Mouse (Mus musculus) CD4-positive naive resting alpha-beta T cell, adult 76 days (primary cell): Measurements from ENCODE around the gene Dnttip1. TPM values are rescaled to one million over a fixed set of nuclear protein-coding genes. Genes with fewer than 3 reads are reported as not detected.

Experiments used
- total RNA-seq: library from RNA; stranded (reverse); gene quantifications from one replicate; pipeline ENCODE4 v1.2.4, GENCODE M21; 2023

The Dnttip1 gene
- 49.4 TPM for total RNA-seq

DNA sequence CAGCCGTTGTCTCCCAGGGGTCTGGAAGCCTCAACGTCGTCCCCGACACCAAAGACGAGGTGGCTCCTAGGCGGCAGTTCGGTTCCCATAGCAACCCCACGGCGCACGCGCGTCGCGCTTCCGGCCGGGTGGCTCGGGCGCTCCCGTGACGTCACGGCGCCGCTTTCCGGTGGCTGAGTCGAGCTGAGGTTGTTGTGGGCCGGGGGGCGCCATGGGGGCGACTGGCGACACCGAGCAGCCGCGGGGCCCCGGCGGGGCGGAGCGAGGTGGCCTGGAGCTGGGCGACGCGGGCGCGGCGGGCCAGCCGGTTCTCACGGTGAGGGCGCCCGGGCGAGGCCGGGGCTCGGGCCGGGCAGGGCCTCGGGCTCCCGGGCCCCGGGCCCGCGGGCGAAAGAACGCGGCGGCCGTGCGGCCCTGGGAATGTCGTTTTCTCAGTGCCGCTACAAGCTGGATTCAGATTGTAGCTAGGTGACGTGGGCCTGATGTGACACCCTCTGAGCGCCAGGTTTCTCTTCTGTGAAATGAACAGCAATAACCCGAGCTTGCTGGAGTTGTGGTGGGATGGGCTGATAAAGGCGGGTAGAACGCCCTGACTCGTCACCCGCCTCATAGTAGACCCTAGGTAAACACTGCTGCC, at the start of gene Dnttip1, which contains the start of gene Wfdc3:
TSS of gene Dnttip1 (plus strand) at position 141 of the 637 bp plus-strand sequence.
TSS of gene Wfdc3 (minus strand) at position 89 of the 637 bp plus-strand sequence.

DNA sequence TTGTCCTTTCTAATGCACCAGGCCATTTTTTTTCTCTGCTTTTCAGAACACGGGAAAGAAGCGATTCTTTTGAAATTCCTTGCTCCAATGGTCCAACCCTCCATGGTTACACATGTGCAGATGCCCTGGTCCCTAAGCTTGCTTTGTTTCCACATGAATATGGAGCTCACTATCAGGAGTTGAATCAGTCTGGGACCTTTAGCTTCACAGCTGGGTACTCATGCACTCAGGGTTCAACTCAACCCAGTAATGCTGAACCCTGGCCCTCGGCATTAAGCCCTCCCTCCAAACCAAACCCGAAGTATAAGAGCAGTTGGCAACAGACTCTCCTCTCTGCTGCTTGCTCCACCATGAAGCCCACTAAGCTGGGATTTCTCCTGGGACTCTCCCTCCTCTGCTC, 47.6 kb upstream of the Dnttip1 start, which contains the start of gene Spint4:
TSS of gene Spint4 (plus strand) at position 301 of the 400 bp plus-strand sequence.

DNA sequence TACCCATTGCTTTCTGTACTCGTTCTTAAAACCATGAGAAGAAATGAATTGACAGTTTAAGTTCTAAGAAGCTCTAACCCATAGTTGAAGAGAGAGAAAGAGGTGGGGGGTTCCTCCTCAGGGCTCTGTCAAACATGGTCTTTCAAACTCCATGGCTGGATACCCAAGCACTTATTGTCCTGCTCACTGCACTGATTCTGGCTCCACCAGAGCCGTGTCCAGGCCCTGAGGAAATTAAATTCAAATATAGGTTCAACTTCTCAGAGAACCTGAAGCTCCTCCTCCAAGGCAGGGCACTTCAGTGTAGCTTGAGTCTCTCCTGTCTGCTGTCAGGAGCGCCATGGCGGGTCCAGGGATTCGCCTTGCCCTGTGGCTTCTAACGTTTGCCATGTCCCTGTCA, 30.8 kb upstream of the Dnttip1 start, which contains the start of gene Spint5:
TSS of gene Spint5 (plus strand) at position 301 of the 400 bp plus-strand sequence.

DNA sequence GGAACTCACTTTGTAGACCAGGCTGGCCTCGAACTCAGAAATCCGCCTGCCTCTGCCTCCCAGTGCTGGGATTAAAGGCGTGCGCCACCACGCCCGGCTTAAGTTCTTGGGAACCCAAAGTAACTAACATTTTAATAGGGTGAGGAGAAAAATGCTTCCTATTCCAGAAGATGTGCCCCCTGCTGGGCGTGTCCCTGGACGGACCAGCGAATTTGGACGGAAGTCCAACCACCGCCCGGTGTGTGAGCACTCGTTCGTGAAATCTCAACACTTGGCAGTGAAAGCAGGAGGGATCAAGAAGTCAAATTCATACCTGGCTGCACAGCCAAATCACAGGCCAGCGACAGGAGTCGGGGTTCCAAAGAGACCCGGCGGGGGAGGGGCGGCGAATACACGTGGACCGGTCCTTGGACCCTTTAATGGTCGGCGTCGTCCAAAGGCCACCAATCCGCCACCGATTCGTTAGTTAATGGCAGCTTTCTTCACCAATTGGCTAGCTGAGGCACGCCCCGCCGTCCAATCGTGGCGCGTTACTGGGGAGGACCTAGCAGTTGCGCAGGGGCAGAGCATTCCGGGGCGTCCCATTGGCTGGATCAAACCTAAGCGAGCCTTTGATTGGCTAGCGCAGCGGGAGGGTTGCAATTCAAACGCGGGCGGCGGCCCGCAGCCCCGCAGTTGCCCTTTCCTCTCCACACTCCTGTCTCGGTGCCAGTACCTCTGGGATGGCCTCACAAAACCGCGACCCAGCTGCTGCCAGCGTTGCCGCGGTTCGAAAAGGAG, 23.7 kb downstream of the Dnttip1 start, which contains the start of gene Ube2c:
TSS of gene Ube2c (plus strand) at position 641 of the 780 bp plus-strand sequence.

DNA sequence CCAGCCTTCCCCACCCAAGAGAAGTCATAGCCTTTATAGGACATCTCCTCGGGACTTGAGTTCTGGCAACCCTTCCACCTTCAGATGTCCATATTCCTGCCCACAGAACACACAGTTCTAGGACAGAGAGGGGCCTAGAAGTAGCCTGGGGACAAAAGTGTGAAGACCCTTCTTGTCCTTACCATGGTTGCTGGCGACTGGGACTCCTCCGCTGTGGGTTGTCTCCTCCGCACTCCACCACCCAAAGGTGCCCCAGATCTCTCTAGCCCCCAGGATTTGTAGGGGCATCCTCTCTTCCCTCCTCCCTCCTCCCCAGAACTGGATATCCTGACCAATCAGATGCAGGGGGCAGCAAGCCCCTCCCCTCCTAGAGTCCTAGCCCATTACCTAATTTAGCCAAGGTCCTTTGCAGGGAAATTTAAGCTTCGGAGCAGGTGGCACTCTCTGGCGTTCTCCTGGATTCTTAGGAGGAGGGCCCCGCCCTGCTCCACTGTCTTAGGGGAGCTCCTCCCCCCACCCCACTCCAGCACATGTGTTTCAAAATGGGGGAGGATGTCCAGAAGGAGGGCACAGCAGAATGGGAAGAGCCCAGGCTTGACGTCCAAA, 33.8 kb downstream of the Dnttip1 start, which contains the start of gene Tnnc2:
TSS of gene Tnnc2 (minus strand) at position 487 of the 606 bp plus-strand sequence.

DNA sequence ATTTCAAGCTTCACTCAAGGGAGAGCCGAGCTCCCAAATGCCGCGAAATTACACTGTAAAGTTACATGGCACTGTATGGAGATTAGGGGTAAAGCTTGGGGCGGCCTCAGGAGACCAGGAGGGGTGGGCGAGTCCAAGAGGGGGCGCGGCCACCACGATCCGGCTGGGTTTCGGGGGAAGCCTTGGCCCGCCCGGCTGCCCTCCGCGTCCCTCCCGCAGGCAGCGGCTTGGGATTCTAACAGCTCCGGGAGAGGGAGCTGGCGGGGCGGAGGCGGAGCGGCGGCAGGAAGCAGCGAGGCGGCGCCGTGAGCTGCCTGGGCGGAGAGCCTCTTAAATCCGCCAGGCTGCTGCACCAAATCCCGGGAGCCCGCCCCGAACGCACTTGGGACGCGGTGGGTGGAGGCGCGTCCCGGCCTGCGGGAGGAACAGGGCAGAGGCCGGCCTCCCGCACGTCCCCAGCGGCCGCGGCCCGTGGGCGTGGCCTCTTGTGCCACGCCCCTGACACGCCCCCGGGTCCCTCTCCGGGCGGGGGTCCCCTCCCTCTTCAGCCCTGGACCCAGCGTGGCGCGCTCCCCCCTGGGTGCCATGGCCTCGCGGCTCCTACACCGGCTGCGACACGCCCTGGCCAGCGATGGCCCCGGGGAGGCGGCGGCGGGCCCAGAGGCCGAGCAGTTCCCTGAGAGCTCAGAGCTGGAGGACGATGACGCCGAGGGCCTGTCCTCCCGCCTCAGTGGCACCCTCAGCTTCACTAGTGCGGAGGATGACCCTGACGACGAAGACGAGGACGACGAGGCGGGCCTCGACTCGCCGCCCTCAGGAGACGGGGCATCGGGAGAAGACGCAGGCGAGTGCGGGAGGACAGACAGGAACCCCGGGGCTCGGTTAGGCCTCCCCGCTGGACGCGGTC, 40.0 kb downstream of the Dnttip1 start, which contains the start of gene Snx21:
TSS of gene Snx21 (plus strand) at position 343 of the 907 bp plus-strand sequence.

DNA sequence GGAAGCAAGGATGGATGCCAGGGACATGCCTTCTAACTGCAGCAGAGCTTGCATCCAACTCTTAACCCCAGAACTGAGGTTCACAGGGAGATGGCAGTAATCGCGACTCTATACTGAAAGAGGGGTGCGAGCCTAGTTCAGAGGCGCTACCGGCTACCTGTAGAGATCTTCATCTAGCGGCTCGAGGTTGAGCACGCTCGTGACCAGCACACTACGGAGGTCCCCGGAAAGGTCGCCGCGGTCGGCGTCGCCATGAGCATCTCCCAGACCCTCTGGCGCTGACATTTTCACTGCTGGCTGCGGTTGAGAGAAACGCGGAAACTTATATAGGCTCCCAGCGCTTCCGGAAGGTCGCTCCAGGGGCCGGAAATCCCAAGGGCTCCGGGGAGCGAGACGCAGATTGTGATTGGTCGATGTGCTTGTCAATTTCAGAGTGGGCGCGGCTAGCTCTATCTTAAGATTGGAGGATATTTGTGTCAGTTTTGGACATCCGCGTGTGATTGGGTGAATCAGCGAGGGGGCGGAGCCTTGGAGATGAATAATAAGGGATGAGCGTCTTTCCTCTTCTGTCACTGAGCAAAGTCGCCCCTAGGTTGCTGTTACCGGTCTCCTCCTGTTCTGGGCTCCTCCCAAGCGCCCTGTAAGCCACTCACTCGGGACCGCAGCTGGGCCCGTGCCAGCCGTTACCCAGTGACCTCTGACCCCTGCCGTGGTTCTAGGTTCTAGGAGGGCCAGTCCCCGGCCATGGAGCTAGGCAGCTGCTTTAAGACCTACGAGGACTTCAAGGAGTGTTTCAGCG, 58.9 kb downstream of the Dnttip1 start, which contains the start of the genes Acot8 and Zswim3:
TSS of gene Acot8 (minus strand) at position 350 of the 799 bp plus-strand sequence.
TSS of gene Zswim3 (plus strand) at position 566 of the 799 bp plus-strand sequence.

Other genes with a start within 250 kb of the Dnttip1 start
- gene Pigt, start 248.5 kb upstream of the Dnttip1 start, total RNA-seq: 67.9 TPM
- gene Wfdc2, start 183.6 kb upstream of the Dnttip1 start, total RNA-seq: not detected
- not detected for gene Spint3, start 172.5 kb upstream of the Dnttip1 start, total RNA-seq
- gene Wfdc6a, start 160.5 kb upstream of the Dnttip1 start, total RNA-seq: not detected
- gene Eppin, start 152.4 kb upstream of the Dnttip1 start, total RNA-seq: not detected
- not detected for gene Wfdc6b, start 132.5 kb upstream of the Dnttip1 start, total RNA-seq
- gene Wfdc8, start 132.4 kb upstream of the Dnttip1 start, total RNA-seq: not detected
- gene Wfdc16, start 107.2 kb upstream of the Dnttip1 start, total RNA-seq: not detected
- gene Wfdc10, start 89.9 kb upstream of the Dnttip1 start, total RNA-seq: not detected
- gene Wfdc9, start 89.4 kb upstream of the Dnttip1 start, total RNA-seq: not detected
- not detected for gene Wfdc11, start 71.9 kb upstream of the Dnttip1 start, total RNA-seq
- gene Wfdc13, start 60.9 kb upstream of the Dnttip1 start, total RNA-seq: not detected
- gene Spint4, start 47.5 kb upstream of the Dnttip1 start, total RNA-seq: not detected
- gene Spint5, start 30.7 kb upstream of the Dnttip1 start, total RNA-seq: not detected
- not detected for gene Wfdc3, start 52 bp upstream of the Dnttip1 start, total RNA-seq
- 2.8 TPM for gene Ube2c, start 23.9 kb downstream of the Dnttip1 start, total RNA-seq
- 1.2 TPM for gene Tnnc2, start 34.0 kb downstream of the Dnttip1 start, total RNA-seq
- 0.35 TPM for gene Snx21, start 39.8 kb downstream of the Dnttip1 start, total RNA-seq
- gene Acot8, start 58.9 kb downstream of the Dnttip1 start, total RNA-seq: 33.9 TPM
- gene Zswim3, start 59.1 kb downstream of the Dnttip1 start, total RNA-seq: 2.2 TPM
- 10.8 TPM for gene Zswim1, start 76.7 kb downstream of the Dnttip1 start, total RNA-seq
- not detected for gene Spata25, start 82.6 kb downstream of the Dnttip1 start, total RNA-seq
- gene Ctsa, start 86.9 kb downstream of the Dnttip1 start, total RNA-seq: 103 TPM
- gene Neurl2, start 87.5 kb downstream of the Dnttip1 start, total RNA-seq: 0.59 TPM
- 2.6 TPM for gene Pltp, start 111.7 kb downstream of the Dnttip1 start, total RNA-seq
- 144 TPM for gene Pcif1, start 133.3 kb downstream of the Dnttip1 start, total RNA-seq
- gene Zfp335, start 165.8 kb downstream of the Dnttip1 start, total RNA-seq: 53.7 TPM
- 1.6 TPM for gene Mmp9, start 194.8 kb downstream of the Dnttip1 start, total RNA-seq
- gene Slc12a5, start 214.8 kb downstream of the Dnttip1 start, total RNA-seq: not detected